Mouse (Mus musculus): ENCODE data around the gene Esd. TPM values are rescaled to one million over a fixed set of nuclear protein-coding genes. Genes with fewer than 3 reads are reported as not detected.

The Esd gene
- 141 TPM for polyA plus RNA-seq (2014; fragmentation: Illumina TruSeq; extraction: RNeasy Lipid Tissue Mini Kit (QIAGEN cat#74804); ENCODE audit: insufficient read depth, low read depth, low replicate concordance)

DNA sequence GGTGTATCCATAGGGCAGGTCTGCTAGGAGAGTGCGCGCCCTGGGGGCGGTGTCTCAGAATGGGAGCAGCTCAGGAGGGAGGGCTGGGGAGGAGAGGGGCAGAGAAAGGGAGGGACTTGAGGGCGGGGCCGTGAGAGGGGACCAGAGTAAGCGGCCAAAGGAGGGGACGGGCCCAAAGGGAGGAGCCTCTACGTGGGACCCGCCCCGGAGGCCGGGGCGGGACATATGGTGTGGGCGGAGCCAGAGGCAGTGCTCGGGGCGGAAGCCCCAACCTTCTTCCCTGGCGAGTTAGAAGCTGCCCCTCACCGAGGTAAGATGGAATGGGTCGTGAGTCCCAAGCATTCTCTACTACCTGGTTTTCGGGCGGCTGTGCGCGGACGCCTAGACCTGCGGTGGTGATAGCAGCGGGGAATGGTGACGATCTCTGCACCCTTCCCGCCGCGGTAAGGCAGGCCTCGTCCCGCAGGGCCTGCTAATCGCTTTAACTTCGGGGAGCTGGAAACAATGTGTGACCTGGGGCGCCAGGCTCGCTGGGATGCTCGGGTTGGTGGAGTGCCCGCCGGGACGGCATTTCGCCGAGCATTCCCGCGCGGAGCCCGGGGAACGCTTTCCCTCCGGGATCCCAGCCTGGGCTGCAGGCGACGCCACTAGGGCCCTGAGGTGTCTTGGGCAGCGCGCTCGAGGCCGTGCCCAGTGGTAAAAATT lies at the start of gene Esd:
Esd (plus strand) TSS at position 219 of the 705 bp plus-strand sequence.

Other genes starting within 250 kb of the Esd start
- gene Htr2a, start 91.5 kb upstream of the Esd start, polyA plus RNA-seq (2014; fragmentation: Illumina TruSeq; extraction: RNeasy Lipid Tissue Mini Kit (QIAGEN cat#74804); ENCODE audit: insufficient read depth, low read depth, low replicate concordance): 0.19 TPM
- gene Lrch1, start 215.6 kb downstream of the Esd start, polyA plus RNA-seq (2014; fragmentation: Illumina TruSeq; extraction: RNeasy Lipid Tissue Mini Kit (QIAGEN cat#74804); ENCODE audit: insufficient read depth, low read depth, low replicate concordance): 13.2 TPM

Measured in lung, adult 10 weeks (tissue).